Mouse (Mus musculus) stomach, embryonic 16.5 days (tissue): Measurements from ENCODE around the gene St3gal3. TPM values are rescaled to one million over a fixed set of nuclear protein-coding genes. Genes with fewer than 3 reads are reported as not detected.

Source experiments
- ATAC-seq: fragments of 200-750 bp; cut with Nextera tagmentation; 2 replicates; pipeline ENCODE4 v1.8.0; 2017; ENCODE audit warnings: moderate number of reproducible peaks, moderate TSS enrichment; ENCODE audit not compliant: insufficient read depth, low FRiP score
- H3K27ac ChIP-seq: fragments of 300-500 bp; sonication (generic); 2 replicates; pipeline ENCODE4 v1.5.1; 2014; ENCODE audit warnings: low read length
- H3K27me3 ChIP-seq: fragments of 300-500 bp; sonication (generic); 2 replicates; pipeline ENCODE4 v1.6.1; 2014; ENCODE audit warnings: low read length, control low read depth, mixed read lengths; ENCODE audit not compliant: control insufficient read depth, insufficient read depth
- H3K36me3 ChIP-seq: fragments of 300-500 bp; sonication (generic); 2 replicates; pipeline ENCODE4 v1.6.1; 2014; ENCODE audit warnings: low read length; ENCODE audit not compliant: control insufficient read depth, insufficient read depth
- H3K4me1 ChIP-seq: fragments of 300-500 bp; sonication (generic); 2 replicates; pipeline ENCODE4 v1.6.1; 2014; ENCODE audit warnings: low read length, control low read depth, mixed read lengths; ENCODE audit not compliant: control insufficient read depth, insufficient read depth
- H3K4me2 ChIP-seq: fragments of 300-500 bp; sonication (generic); 2 replicates; pipeline ENCODE4 v1.6.1; 2014; ENCODE audit warnings: low read depth, low read length, mixed read lengths
- H3K4me3 ChIP-seq: fragments of 300-500 bp; sonication (generic); replicated peaks from 2 replicates; pipeline ENCODE4 v1.5.1; 2014; ENCODE audit warnings: mild to moderate bottlenecking, low read length
- H3K9ac ChIP-seq: fragments of 300-500 bp; sonication (generic); 2 replicates; pipeline ENCODE4 v1.6.1; 2014; ENCODE audit warnings: low read length
- H3K9me3 ChIP-seq: fragments of 300-500 bp; sonication (generic); replicated peaks from 2 replicates; pipeline ENCODE4 v1.6.1; 2016; ENCODE audit warnings: low read length, control low read depth; ENCODE audit not compliant: control insufficient read depth
- WGBS: fragments of 180-500 bp; shearing (Covaris S2); extraction: QIAGEN DNeasy Blood & Tissue Kit; methylation state at CpG from one replicate; pipeline ENCODE4 v1.1.7; 2014; 5-methylcytosine and 5-hydroxymethylcytosine counted together
- polyA plus RNA-seq: library from polyadenylated mRNA; unstranded; fragments of >200 nt; fragmentation: Nextera tagmentation; extraction: Ambion mirVana; gene quantifications from 2 replicates; pipeline ENCODE4 v1.2.1, GENCODE M21; 2015

The St3gal3 gene
- polyA plus RNA-seq, 1 experiment from 2014 or later: 5.2 TPM

- Histone ChIP-seq H3K9me3 (no peaks in the 10 kb centered on the region), H3K4me2 (no peak overlapping the region), H3K4me1 (peaks cover 15% of the 10 kb centered on the region), H3K4me3 (no peak overlapping the region), H3K36me3 (no peaks in the 10 kb centered on the region), H3K27ac (no peak overlapping the region), H3K27me3 (no peaks in the 10 kb centered on the region), H3K9ac (no peak overlapping the region)
- WGBS: 87% methylated on average over 5 of the region's 5 CpGs
- no peak for ATAC-seq
Observed at GRCm38 (mm10) chr4:118039964-118040363, 94.8 kb downstream of the St3gal3 start.

- Histone ChIP-seq H3K9me3 (no peaks in the 10 kb centered on the region), H3K27ac (no peak overlapping the region), H3K4me1 (peaks cover 9% of the 10 kb centered on the region; the same call in 1 of the 2 replicates), H3K4me2 (no peak overlapping the region), H3K36me3 (no peaks in the 10 kb centered on the region), H3K9ac (no peak overlapping the region), H3K27me3 (no peaks in the 10 kb centered on the region), H3K4me3 (no peak overlapping the region)
- ATAC-seq: no peak
- 54% methylated on average over 1 of the region's 1 CpGs for WGBS
Observed at GRCm38 (mm10) chr4:118038023-118038422, 96.7 kb downstream of the St3gal3 start.

DNA sequence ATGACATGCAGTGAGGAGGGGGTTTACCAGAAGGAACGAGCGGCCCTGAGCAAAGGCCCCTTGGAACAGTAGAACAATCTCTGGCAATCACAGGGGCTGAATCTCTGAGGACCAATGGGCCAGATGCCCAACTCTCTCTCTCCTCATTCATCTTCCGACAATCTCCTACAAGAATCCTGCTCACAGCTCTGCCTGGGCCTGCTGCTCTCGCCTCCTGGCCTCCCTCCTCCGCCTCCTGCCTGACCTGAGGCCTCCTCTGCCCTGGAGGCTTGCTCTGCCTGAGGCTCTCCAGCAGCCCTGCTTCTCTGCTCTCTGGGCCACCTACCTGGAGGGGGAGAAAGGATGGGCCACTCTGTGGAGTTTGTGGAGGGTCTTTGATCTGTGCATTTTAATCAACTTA, 97.3 kb downstream of the St3gal3 start:
- Histone ChIP-seq H3K9me3 (no peaks in the 10 kb centered on the region), H3K4me3 (no peak overlapping the region), H3K36me3 (no peaks in the 10 kb centered on the region), H3K4me2 (no peak overlapping the region), H3K9ac (peak overlapping the region; percentile 22; the same call in 1 of the 2 replicates), H3K4me1 (0 out of 2 replicates have a peak, but pooled peaks cover 6% of the 10 kb centered on the region), H3K27ac (peak overlapping the region; percentile 59), H3K27me3 (no peaks in the 10 kb centered on the region)
- 45% methylated on average over 5 of the region's 5 CpGs for WGBS
- ATAC-seq: peak; percentile 66; the same call in 1 of the 2 replicates

GRCm38 (mm10) chr4:118036531-118036930, 98.2 kb downstream of the St3gal3 start:
- Histone ChIP-seq H3K4me1 (0 out of 2 replicates have a peak, but pooled peaks cover 6% of the 10 kb centered on the region), H3K9me3 (no peaks in the 10 kb centered on the region), H3K27me3 (no peaks in the 10 kb centered on the region), H3K36me3 (no peaks in the 10 kb centered on the region), H3K4me2 (no peak overlapping the region), H3K27ac (no peak overlapping the region), H3K9ac (no peak overlapping the region), H3K4me3 (no peak overlapping the region)
- 88% methylated on average over 4 of the region's 4 CpGs for WGBS
- no peak for ATAC-seq

GRCm38 (mm10) chr4:118035090-118035489, 99.6 kb downstream of the St3gal3 start:
- no peak overlapping the region for H3K4me2 ChIP-seq
- no peak for ATAC-seq
- no peaks in the 10 kb centered on the region for H3K27me3 ChIP-seq
- no peaks in the 10 kb centered on the region for H3K9me3 ChIP-seq
- no peaks in the 10 kb centered on the region for H3K36me3 ChIP-seq
- H3K4me1 ChIP-seq: peaks cover 10% of the 10 kb centered on the region; the same call in 1 of the 2 replicates
- H3K9ac ChIP-seq: no peak overlapping the region
- no peak overlapping the region for H3K27ac ChIP-seq
- H3K4me3 ChIP-seq: no peak overlapping the region
- WGBS: 85% methylated on average over 2 of the region's 2 CpGs

DNA sequence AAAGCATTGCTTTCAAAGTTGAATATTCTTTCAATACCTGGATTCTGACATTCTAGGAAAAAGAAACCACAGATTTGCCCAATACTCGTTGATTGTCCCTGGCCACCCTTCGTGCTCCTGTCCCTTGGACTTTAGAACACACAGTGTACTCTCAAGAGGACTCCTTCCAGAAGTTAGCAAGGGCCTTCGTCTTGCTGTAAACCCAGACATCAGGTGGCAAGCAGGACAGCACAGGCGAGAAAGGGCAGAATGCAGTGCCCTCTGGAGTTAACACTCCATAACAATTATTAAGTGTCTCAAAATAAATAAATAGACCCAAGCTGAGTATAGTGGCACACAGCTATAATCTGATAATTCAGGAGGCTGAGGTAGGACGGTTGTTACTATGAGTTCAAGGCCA, 101.7 kb downstream of the St3gal3 start:
- H3K9me3 ChIP-seq: no peaks in the 10 kb centered on the region
- no peaks in the 10 kb centered on the region for H3K27me3 ChIP-seq
- H3K4me1 ChIP-seq: peaks cover 15% of the 10 kb centered on the region; the same call in 1 of the 2 replicates
- H3K9ac ChIP-seq: no peak overlapping the region
- WGBS: 79% methylated on average over 5 of the region's 5 CpGs
- H3K4me2 ChIP-seq: no peak overlapping the region
- no peak for ATAC-seq
- H3K36me3 ChIP-seq: no peaks in the 10 kb centered on the region
- H3K4me3 ChIP-seq: no peak overlapping the region
- no peak overlapping the region for H3K27ac ChIP-seq

DNA sequence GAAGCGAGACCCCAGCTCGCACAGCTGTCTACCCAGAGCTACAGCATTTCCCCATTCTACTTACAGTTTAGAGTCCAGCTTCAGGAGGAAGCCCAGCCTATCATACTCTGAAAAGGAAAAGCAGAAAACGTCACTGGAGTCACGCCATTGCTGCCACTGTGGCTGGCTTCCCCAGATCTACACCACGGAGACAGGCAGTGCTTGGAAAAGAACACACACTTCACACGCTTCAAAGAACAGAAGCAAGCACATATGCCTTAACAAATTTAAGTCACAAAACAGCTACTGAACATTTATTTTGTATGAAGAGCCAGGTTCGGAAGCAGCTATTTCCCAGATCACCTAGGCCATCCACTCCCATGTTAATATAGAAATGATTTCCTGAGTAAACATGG, 102.9 kb downstream of the St3gal3 start:
- WGBS: 84% methylated on average over 7 of the region's 7 CpGs
- no peak overlapping the region for H3K4me3 ChIP-seq
- H3K9ac ChIP-seq: no peak overlapping the region
- ATAC-seq: no peak
- no peaks in the 10 kb centered on the region for H3K9me3 ChIP-seq
- no peaks in the 10 kb centered on the region for H3K36me3 ChIP-seq
- H3K4me1 ChIP-seq: peaks cover 9% of the 10 kb centered on the region; the same call in 1 of the 2 replicates
- H3K4me2 ChIP-seq: no peak overlapping the region
- H3K27ac ChIP-seq: no peak overlapping the region
- H3K27me3 ChIP-seq: no peaks in the 10 kb centered on the region

GRCm38 (mm10) chr4:118031132-118031775, 103.5 kb downstream of the St3gal3 start:
- Histone ChIP-seq H3K4me2 (no peak overlapping the region), H3K9ac (no peak overlapping the region), H3K36me3 (no peaks in the 10 kb centered on the region), H3K4me3 (no peak overlapping the region), H3K27me3 (no peaks in the 10 kb centered on the region), H3K27ac (no peak overlapping the region), H3K4me1 (peaks cover 9% of the 10 kb centered on the region; the same call in 1 of the 2 replicates), H3K9me3 (no peaks in the 10 kb centered on the region)
- 63% methylated on average over 6 of the region's 6 CpGs for WGBS
- ATAC-seq: peak; percentile 41

- Histone ChIP-seq H3K27ac (no peak overlapping the region; the same call in 1 of the 2 replicates), H3K9ac (no peak overlapping the region), H3K9me3 (no peaks in the 10 kb centered on the region), H3K4me2 (no peak overlapping the region), H3K27me3 (no peaks in the 10 kb centered on the region), H3K36me3 (no peaks in the 10 kb centered on the region; the same call in 1 of the 2 replicates), H3K4me3 (no peak overlapping the region), H3K4me1 (peaks cover 9% of the 10 kb centered on the region; the same call in 1 of the 2 replicates)
- ATAC-seq: no peak
- WGBS: 66% methylated on average over 5 of the region's 5 CpGs
Observed at GRCm38 (mm10) chr4:118030330-118030729, 104.4 kb downstream of the St3gal3 start.
